Mouse (Mus musculus) forebrain, postnatal 0 days (tissue): ENCODE results near the gene Sipa1l1. TPM values are rescaled to one million over a fixed set of nuclear protein-coding genes. Genes with fewer than 3 reads are reported as not detected.
A peak's percentile ranks its signal among the peaks of the same experiment; 100 is the strongest.

Experiments
- ATAC-seq: fragments of 200-750 bp; cut with Nextera tagmentation; 2 replicates; pipeline ENCODE4 v1.8.0; 2017; ENCODE audit warnings: mild to moderate bottlenecking, moderate library complexity
- DNase-seq: peaks from one replicate; pipeline ENCODE4 v3.0.0-alpha.2; 2015
- H3K27ac ChIP-seq: fragments of 300-500 bp; sonication (generic); 2 replicates; pipeline ENCODE4 v1.5.1; 2014; ENCODE audit warnings: low read depth, mild to moderate bottlenecking, antibody characterized with exemption, low read length, moderate library complexity, mixed read lengths
- H3K27me3 ChIP-seq: fragments of 300-500 bp; sonication (generic); 2 replicates; pipeline ENCODE4 v1.6.1; 2014; ENCODE audit warnings: mild to moderate bottlenecking, low read length, mixed read lengths; ENCODE audit not compliant: insufficient read depth
- H3K36me3 ChIP-seq: fragments of 300-500 bp; sonication (generic); 2 replicates; pipeline ENCODE4 v1.6.1; 2014; ENCODE audit warnings: mild to moderate bottlenecking, moderate library complexity; ENCODE audit not compliant: insufficient read depth
- H3K4me1 ChIP-seq: fragments of 300-500 bp; sonication (generic); 2 replicates; pipeline ENCODE4 v1.6.1; 2014; ENCODE audit warnings: antibody characterized with exemption; ENCODE audit not compliant: insufficient read depth
- H3K4me2 ChIP-seq: fragments of 300-500 bp; sonication (generic); 2 replicates; pipeline ENCODE4 v1.6.1; 2014; ENCODE audit warnings: low read depth, mild to moderate bottlenecking, moderate library complexity
- H3K4me3 ChIP-seq: fragments of 300-500 bp; sonication (generic); 2 replicates; pipeline ENCODE4 v1.5.1; 2014; ENCODE audit warnings: low read depth, low read length, mixed read lengths
- H3K9ac ChIP-seq: fragments of 300-500 bp; sonication (generic); 2 replicates; pipeline ENCODE4 v1.6.1; 2014; ENCODE audit warnings: mild to moderate bottlenecking
- H3K9me3 ChIP-seq: fragments of 300-500 bp; sonication (generic); 2 replicates; pipeline ENCODE4 v1.6.1; 2016; ENCODE audit warnings: low read length
- CTCF ChIP-seq: sonication (generic); IDR thresholded peaks from 2 replicates; pipeline ENCODE4 v1.5.1; 2016; ENCODE audit warnings: antibody characterized with exemption, control low read depth, low read depth
- WGBS: fragments of 180-500 bp; shearing (Covaris S2); extraction: QIAGEN DNeasy Blood & Tissue Kit; methylation state at CpG from one replicate; pipeline ENCODE4 v1.1.7; 2014; 5-methylcytosine and 5-hydroxymethylcytosine counted together
- polyA plus RNA-seq: library from polyadenylated mRNA; unstranded; fragments of >200 nt; fragmentation: Nextera tagmentation; extraction: Ambion mirVana; gene quantifications from 2 replicates; pipeline ENCODE4 v1.2.1, GENCODE M21; 2015
- total RNA-seq: library from RNA; depleted of rRNA; stranded (reverse); fragments of >200 nt; gene quantifications from 2 replicates; pipeline ENCODE4 v1.2.3, GENCODE M21; 2014

Sipa1l1 gene
- total and polyA plus RNA-seq, 2 experiments from 2014 or later, result 13.4 to 43.1 TPM

DNA sequence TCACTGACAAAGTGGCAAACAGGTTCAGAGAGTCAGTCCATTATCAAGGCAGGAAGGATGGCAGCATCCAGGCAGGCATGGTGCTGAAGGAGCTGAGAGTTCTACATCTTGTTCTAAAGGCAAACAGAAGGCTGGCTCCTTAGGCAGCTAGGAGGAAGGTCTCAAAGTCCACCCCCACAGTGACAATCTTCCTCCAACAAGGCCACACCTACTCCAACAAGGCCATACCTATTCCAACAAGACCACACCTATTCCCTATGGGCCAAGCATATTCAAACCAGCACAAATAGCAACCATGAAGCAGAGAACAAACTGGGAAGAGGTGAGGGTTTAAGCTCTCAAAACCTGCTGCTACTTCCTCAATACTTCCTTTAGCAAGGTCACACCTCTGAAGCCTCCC is 23.9 kb upstream of the Sipa1l1 start:
- H3K9ac ChIP-seq, result no peak overlapping the region
- no peak overlapping the region for H3K4me3 ChIP-seq
- H3K4me1 ChIP-seq, result peaks cover 13% of the 10 kb centered on the region
- TF ChIP-seq CTCF, result no peak
- no peak overlapping the region for H3K4me2 ChIP-seq
- H3K27me3 ChIP-seq, result no peaks in the 10 kb centered on the region
- ATAC-seq (no peak), DNase-seq (no peak)
- no peak overlapping the region for H3K27ac ChIP-seq
- no peaks in the 10 kb centered on the region for H3K9me3 ChIP-seq
- H3K36me3 ChIP-seq, result no peaks in the 10 kb centered on the region

- Histone ChIP-seq H3K4me3 (no peak overlapping the region), H3K36me3 (no peaks in the 10 kb centered on the region), H3K9me3 (no peaks in the 10 kb centered on the region), H3K27me3 (no peaks in the 10 kb centered on the region), H3K9ac (no peak overlapping the region), H3K27ac (no peak overlapping the region), H3K4me2 (no peak overlapping the region), H3K4me1 (peaks cover 13% of the 10 kb centered on the region)
- DNase-seq (no peak), ATAC-seq (no peak)
- 21% methylated on average over 12 of the region's 12 CpGs for WGBS
- TF ChIP-seq CTCF, result no peak
These were observed 22.0 kb upstream of the Sipa1l1 start for GRCm38 (mm10) chr12:82147021-82147693.

- DNase-seq, result peak; percentile 35
These were observed 20.7 kb upstream of the Sipa1l1 start for GRCm38 (mm10) chr12:82148328-82148930.

DNA sequence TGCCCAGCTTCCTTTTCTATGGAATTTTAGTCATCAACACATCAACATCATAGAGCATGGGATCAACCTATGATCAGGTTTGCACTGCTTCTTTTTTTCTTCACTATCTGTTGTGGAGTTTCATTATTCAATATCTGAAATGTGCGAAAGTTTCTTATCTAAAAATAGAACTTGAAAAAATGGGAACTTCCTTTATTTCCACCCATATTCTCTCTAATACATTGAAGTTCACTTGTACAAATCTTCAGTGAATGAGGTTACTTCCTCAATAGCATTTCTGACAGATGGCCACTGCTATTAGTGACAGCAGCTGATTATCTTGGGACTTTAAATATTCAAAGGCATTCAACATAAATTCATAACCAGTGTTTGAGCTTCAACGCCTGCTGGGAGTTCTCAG is 18.1 kb upstream of the Sipa1l1 start:
- no peak overlapping the region for H3K27ac ChIP-seq
- DNase-seq (no peak), ATAC-seq (no peak)
- WGBS, result 65% methylated on average over 2 of the region's 2 CpGs
- H3K4me2 ChIP-seq, result no peak overlapping the region
- peaks cover 13% of the 10 kb centered on the region for H3K4me1 ChIP-seq
- no peaks in the 10 kb centered on the region for H3K36me3 ChIP-seq
- H3K9me3 ChIP-seq, result no peaks in the 10 kb centered on the region
- no peak overlapping the region for H3K9ac ChIP-seq
- no peak overlapping the region for H3K4me3 ChIP-seq
- TF ChIP-seq CTCF, result no peak
- no peaks in the 10 kb centered on the region for H3K27me3 ChIP-seq

More at GRCm38 (mm10) chr12:82148328-82148930, 20.7 kb upstream of the Sipa1l1 start:
- H3K27ac ChIP-seq, result no peak overlapping the region
- no peak overlapping the region for H3K9ac ChIP-seq
- peaks cover 13% of the 10 kb centered on the region for H3K4me1 ChIP-seq
- no peak for ATAC-seq
- H3K4me2 ChIP-seq, result no peak overlapping the region
- no peaks in the 10 kb centered on the region for H3K36me3 ChIP-seq
- no peaks in the 10 kb centered on the region for H3K27me3 ChIP-seq
- TF ChIP-seq CTCF, result no peak
- no peaks in the 10 kb centered on the region for H3K9me3 ChIP-seq
- 38% methylated on average over 8 of the region's 8 CpGs for WGBS
- H3K4me3 ChIP-seq, result no peak overlapping the region

DNA sequence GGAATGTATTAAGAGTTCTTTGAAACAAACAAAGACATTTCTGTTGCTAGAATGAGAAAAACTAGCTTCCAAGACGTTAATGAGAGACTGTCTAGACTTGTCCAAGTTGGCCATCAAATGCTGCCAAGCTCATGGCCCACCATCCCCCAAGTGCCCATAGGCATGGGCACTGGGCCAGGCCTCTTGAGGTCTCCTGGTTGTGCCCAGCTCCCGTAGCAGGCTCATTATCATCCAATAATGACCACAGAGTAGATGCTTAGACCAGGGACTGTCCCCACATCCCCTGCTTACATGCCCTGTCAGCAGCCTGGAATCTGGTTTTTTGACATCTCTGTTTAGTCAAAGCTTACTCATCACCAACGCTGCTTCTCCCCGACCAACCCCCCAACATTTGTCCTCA is 14.6 kb upstream of the Sipa1l1 start:
- no peaks in the 10 kb centered on the region for H3K4me1 ChIP-seq
- H3K9ac ChIP-seq, result no peak overlapping the region
- H3K27ac ChIP-seq, result no peak overlapping the region
- H3K4me3 ChIP-seq, result no peak overlapping the region
- 64% methylated on average over 4 of the region's 4 CpGs for WGBS
- no peaks in the 10 kb centered on the region for H3K9me3 ChIP-seq
- no peak for DNase-seq
- ATAC-seq, result no peak
- H3K27me3 ChIP-seq, result no peaks in the 10 kb centered on the region
- no peak for TF ChIP-seq CTCF
- H3K4me2 ChIP-seq, result no peak overlapping the region
- H3K36me3 ChIP-seq, result no peaks in the 10 kb centered on the region

GRCm38 (mm10) chr12:82158516-82158915 is 10.6 kb upstream of the Sipa1l1 start:
- no peaks in the 10 kb centered on the region for H3K4me1 ChIP-seq
- WGBS, result 95% methylated on average over 16 of the region's 16 CpGs
- no peak overlapping the region for H3K9ac ChIP-seq
- H3K27me3 ChIP-seq, result no peaks in the 10 kb centered on the region
- TF ChIP-seq CTCF, result no peak
- no peak for DNase-seq
- no peaks in the 10 kb centered on the region for H3K9me3 ChIP-seq
- H3K36me3 ChIP-seq, result no peaks in the 10 kb centered on the region
- H3K4me2 ChIP-seq, result no peak overlapping the region
- H3K27ac ChIP-seq, result no peak overlapping the region
- no peak overlapping the region for H3K4me3 ChIP-seq
- no peak for ATAC-seq

- no peaks in the 10 kb centered on the region for H3K4me1 ChIP-seq
- 95% methylated on average over 3 of the region's 3 CpGs for WGBS
- no peaks in the 10 kb centered on the region for H3K27me3 ChIP-seq
These were observed 9.7 kb upstream of the Sipa1l1 start for GRCm38 (mm10) chr12:82159372-82159771.

More at GRCm38 (mm10) chr12:82159372-82159771, 9.7 kb upstream of the Sipa1l1 start:
- DNase-seq (no peak), ATAC-seq (no peak)
- Histone ChIP-seq H3K27ac (no peak overlapping the region), H3K36me3 (no peaks in the 10 kb centered on the region), H3K4me2 (no peak overlapping the region), H3K9ac (no peak overlapping the region), H3K9me3 (no peaks in the 10 kb centered on the region), H3K4me3 (no peak overlapping the region)
- TF ChIP-seq CTCF, result no peak
